Mouse (Mus musculus): ENCODE data around the gene Fntb. TPM values are rescaled to one million over a fixed set of nuclear protein-coding genes. Genes with fewer than 3 reads are reported as not detected.
A peak's percentile ranks its signal among the peaks of the same experiment; 100 is the strongest.

The Fntb gene
- polyA plus RNA-seq, 1 experiment from 2014 or later: 41.7 TPM

GRCm38 (mm10) chr12:76770841-76771500 is 5.6 kb downstream of the Fntb start:
- Histone ChIP-seq H3K27ac (ENCODE audit: low read depth, low read length) (no peak overlapping the region), H3K36me3 (ENCODE audit: control insufficient read depth, insufficient read depth, low read length) (no peaks in the 10 kb centered on the region), H3K9me3 (ENCODE audit: control insufficient read depth, low read length) (no peaks in the 10 kb centered on the region), H3K4me2 (ENCODE audit: low read length) (no peak overlapping the region), H3K27me3 (replicated peaks; ENCODE audit: control insufficient read depth, insufficient read depth, low read length) (no peaks in the 10 kb centered on the region), H3K4me1 (ENCODE audit: control insufficient read depth, insufficient read depth, low read depth, low read length) (peaks cover 5% of the 10 kb centered on the region), H3K9ac (ENCODE audit: low read depth, low read length) (no peak overlapping the region), H3K4me3 (ENCODE audit: low read length) (no peak overlapping the region)
- WGBS: 93% methylated on average over 5 of the region's 5 CpGs
- no peak for ATAC-seq

GRCm38 (mm10) chr12:76771540-76771939 is 6.2 kb downstream of the Fntb start:
- no peak overlapping the region for H3K4me2 ChIP-seq (ENCODE audit: low read length)
- H3K9ac ChIP-seq (ENCODE audit: low read depth, low read length): no peak overlapping the region
- H3K27ac ChIP-seq (ENCODE audit: low read depth, low read length): no peak overlapping the region
- H3K27me3 ChIP-seq (replicated peaks; ENCODE audit: control insufficient read depth, insufficient read depth, low read length): no peaks in the 10 kb centered on the region
- no peak for ATAC-seq
- H3K4me1 ChIP-seq (ENCODE audit: control insufficient read depth, insufficient read depth, low read depth, low read length): no peaks in the 10 kb centered on the region; the same call in 1 of the 2 replicates
- H3K4me3 ChIP-seq (ENCODE audit: low read length): no peak overlapping the region
- no peaks in the 10 kb centered on the region for H3K36me3 ChIP-seq (ENCODE audit: control insufficient read depth, insufficient read depth, low read length)
- WGBS: 89% methylated on average over 5 of the region's 5 CpGs
- no peaks in the 10 kb centered on the region for H3K9me3 ChIP-seq (ENCODE audit: control insufficient read depth, low read length)

GRCm38 (mm10) chr12:76774652-76775051 is 9.3 kb downstream of the Fntb start:
- H3K4me1 ChIP-seq (ENCODE audit: control insufficient read depth, insufficient read depth, low read depth, low read length): no peaks in the 10 kb centered on the region
- H3K27me3 ChIP-seq (replicated peaks; ENCODE audit: control insufficient read depth, insufficient read depth, low read length): no peaks in the 10 kb centered on the region
- H3K27ac ChIP-seq (ENCODE audit: low read depth, low read length): no peak overlapping the region
- ATAC-seq: no peak
- WGBS: 88% methylated on average over 3 of the region's 3 CpGs
- no peaks in the 10 kb centered on the region for H3K9me3 ChIP-seq (ENCODE audit: control insufficient read depth, low read length)
- H3K36me3 ChIP-seq (ENCODE audit: control insufficient read depth, insufficient read depth, low read length): no peaks in the 10 kb centered on the region
- H3K4me3 ChIP-seq (ENCODE audit: low read length): no peak overlapping the region
- H3K9ac ChIP-seq (ENCODE audit: low read depth, low read length): no peak overlapping the region
- no peak overlapping the region for H3K4me2 ChIP-seq (ENCODE audit: low read length)

- ATAC-seq: no peak
- Histone ChIP-seq H3K4me1 (ENCODE audit: control insufficient read depth, insufficient read depth, low read depth, low read length) (no peaks in the 10 kb centered on the region), H3K4me3 (ENCODE audit: low read length) (no peak overlapping the region), H3K9ac (ENCODE audit: low read depth, low read length) (no peak overlapping the region), H3K27ac (ENCODE audit: low read depth, low read length) (no peak overlapping the region), H3K9me3 (ENCODE audit: control insufficient read depth, low read length) (no peaks in the 10 kb centered on the region), H3K4me2 (ENCODE audit: low read length) (no peak overlapping the region), H3K36me3 (ENCODE audit: control insufficient read depth, insufficient read depth, low read length) (no peaks in the 10 kb centered on the region), H3K27me3 (replicated peaks; ENCODE audit: control insufficient read depth, insufficient read depth, low read length) (no peaks in the 10 kb centered on the region)
- 67% methylated on average over 4 of the region's 4 CpGs for WGBS
Measured at GRCm38 (mm10) chr12:76775132-76775531, 9.7 kb downstream of the Fntb start.

- no peak overlapping the region for H3K9ac ChIP-seq (ENCODE audit: low read depth, low read length)
- H3K4me1 ChIP-seq (ENCODE audit: control insufficient read depth, insufficient read depth, low read depth, low read length): no peaks in the 10 kb centered on the region
- no peaks in the 10 kb centered on the region for H3K36me3 ChIP-seq (ENCODE audit: control insufficient read depth, insufficient read depth, low read length)
- no peaks in the 10 kb centered on the region for H3K9me3 ChIP-seq (ENCODE audit: control insufficient read depth, low read length)
- no peak overlapping the region for H3K4me2 ChIP-seq (ENCODE audit: low read length)
- ATAC-seq: no peak
- no peak overlapping the region for H3K4me3 ChIP-seq (ENCODE audit: low read length)
- no peak overlapping the region for H3K27ac ChIP-seq (ENCODE audit: low read depth, low read length)
- 94% methylated on average over 5 of the region's 5 CpGs for WGBS
- H3K27me3 ChIP-seq (replicated peaks; ENCODE audit: control insufficient read depth, insufficient read depth, low read length): no peaks in the 10 kb centered on the region
Measured at GRCm38 (mm10) chr12:76776898-76777297, 11.5 kb downstream of the Fntb start.

- ATAC-seq: no peak
- H3K9me3 ChIP-seq (ENCODE audit: control insufficient read depth, low read length): no peaks in the 10 kb centered on the region
- H3K4me2 ChIP-seq (ENCODE audit: low read length): no peak overlapping the region
- H3K4me3 ChIP-seq (ENCODE audit: low read length): no peak overlapping the region
- no peak overlapping the region for H3K27ac ChIP-seq (ENCODE audit: low read depth, low read length)
- H3K36me3 ChIP-seq (ENCODE audit: control insufficient read depth, insufficient read depth, low read length): no peaks in the 10 kb centered on the region
- no peaks in the 10 kb centered on the region for H3K27me3 ChIP-seq (replicated peaks; ENCODE audit: control insufficient read depth, insufficient read depth, low read length)
- H3K9ac ChIP-seq (ENCODE audit: low read depth, low read length): no peak overlapping the region
- H3K4me1 ChIP-seq (ENCODE audit: control insufficient read depth, insufficient read depth, low read depth, low read length): no peaks in the 10 kb centered on the region
Measured at GRCm38 (mm10) chr12:76777845-76778244, 12.5 kb downstream of the Fntb start.

- Histone ChIP-seq H3K4me3 (ENCODE audit: low read length) (no peak overlapping the region), H3K4me2 (ENCODE audit: low read length) (no peak overlapping the region), H3K9ac (ENCODE audit: low read depth, low read length) (no peak overlapping the region), H3K9me3 (ENCODE audit: control insufficient read depth, low read length) (no peaks in the 10 kb centered on the region), H3K4me1 (ENCODE audit: control insufficient read depth, insufficient read depth, low read depth, low read length) (no peaks in the 10 kb centered on the region), H3K27me3 (replicated peaks; ENCODE audit: control insufficient read depth, insufficient read depth, low read length) (no peaks in the 10 kb centered on the region), H3K36me3 (ENCODE audit: control insufficient read depth, insufficient read depth, low read length) (no peaks in the 10 kb centered on the region), H3K27ac (ENCODE audit: low read depth, low read length) (no peak overlapping the region)
- ATAC-seq: no peak
- WGBS: 88% methylated on average over 10 of the region's 10 CpGs
Measured at GRCm38 (mm10) chr12:76778305-76779083, 13.1 kb downstream of the Fntb start.

- H3K27me3 ChIP-seq (replicated peaks; ENCODE audit: control insufficient read depth, insufficient read depth, low read length): no peaks in the 10 kb centered on the region
- H3K4me1 ChIP-seq (ENCODE audit: control insufficient read depth, insufficient read depth, low read depth, low read length): no peaks in the 10 kb centered on the region
- H3K4me3 ChIP-seq (ENCODE audit: low read length): no peak overlapping the region
- H3K9ac ChIP-seq (ENCODE audit: low read depth, low read length): no peak overlapping the region
- H3K4me2 ChIP-seq (ENCODE audit: low read length): no peak overlapping the region
- H3K27ac ChIP-seq (ENCODE audit: low read depth, low read length): no peak overlapping the region
- no peaks in the 10 kb centered on the region for H3K9me3 ChIP-seq (ENCODE audit: control insufficient read depth, low read length)
- H3K36me3 ChIP-seq (ENCODE audit: control insufficient read depth, insufficient read depth, low read length): no peaks in the 10 kb centered on the region
- ATAC-seq: no peak
- WGBS: 73% methylated on average over 5 of the region's 5 CpGs
Measured at GRCm38 (mm10) chr12:76779951-76780350, 14.6 kb downstream of the Fntb start.

GRCm38 (mm10) chr12:76780639-76781468 is 15.5 kb downstream of the Fntb start:
- no peak overlapping the region for H3K4me2 ChIP-seq (ENCODE audit: low read length)
- H3K27me3 ChIP-seq (replicated peaks; ENCODE audit: control insufficient read depth, insufficient read depth, low read length): no peaks in the 10 kb centered on the region
- H3K27ac ChIP-seq (ENCODE audit: low read depth, low read length): peak overlapping the region; percentile 46
- H3K9me3 ChIP-seq (ENCODE audit: control insufficient read depth, low read length): no peaks in the 10 kb centered on the region
- no peak overlapping the region for H3K9ac ChIP-seq (ENCODE audit: low read depth, low read length)
- WGBS: 62% methylated on average over 12 of the region's 12 CpGs
- no peaks in the 10 kb centered on the region for H3K4me1 ChIP-seq (ENCODE audit: control insufficient read depth, insufficient read depth, low read depth, low read length)
- peak; percentile 56; the same call in 1 of the 2 replicates for ATAC-seq
- H3K4me3 ChIP-seq (ENCODE audit: low read length): no peak overlapping the region
- no peaks in the 10 kb centered on the region for H3K36me3 ChIP-seq (ENCODE audit: control insufficient read depth, insufficient read depth, low read length)

Data from hindbrain, embryonic 16.5 days (tissue).